Mouse (Mus musculus) NIH3T3 (cell line): Measurements from ENCODE around the gene Kcnab3.

Experiments used
- DNase-seq: peaks from one replicate; pipeline ENCODE4 v3.0.0-alpha.2; 2012; ENCODE audit warnings: low read depth

The Kcnab3 gene

DNA sequence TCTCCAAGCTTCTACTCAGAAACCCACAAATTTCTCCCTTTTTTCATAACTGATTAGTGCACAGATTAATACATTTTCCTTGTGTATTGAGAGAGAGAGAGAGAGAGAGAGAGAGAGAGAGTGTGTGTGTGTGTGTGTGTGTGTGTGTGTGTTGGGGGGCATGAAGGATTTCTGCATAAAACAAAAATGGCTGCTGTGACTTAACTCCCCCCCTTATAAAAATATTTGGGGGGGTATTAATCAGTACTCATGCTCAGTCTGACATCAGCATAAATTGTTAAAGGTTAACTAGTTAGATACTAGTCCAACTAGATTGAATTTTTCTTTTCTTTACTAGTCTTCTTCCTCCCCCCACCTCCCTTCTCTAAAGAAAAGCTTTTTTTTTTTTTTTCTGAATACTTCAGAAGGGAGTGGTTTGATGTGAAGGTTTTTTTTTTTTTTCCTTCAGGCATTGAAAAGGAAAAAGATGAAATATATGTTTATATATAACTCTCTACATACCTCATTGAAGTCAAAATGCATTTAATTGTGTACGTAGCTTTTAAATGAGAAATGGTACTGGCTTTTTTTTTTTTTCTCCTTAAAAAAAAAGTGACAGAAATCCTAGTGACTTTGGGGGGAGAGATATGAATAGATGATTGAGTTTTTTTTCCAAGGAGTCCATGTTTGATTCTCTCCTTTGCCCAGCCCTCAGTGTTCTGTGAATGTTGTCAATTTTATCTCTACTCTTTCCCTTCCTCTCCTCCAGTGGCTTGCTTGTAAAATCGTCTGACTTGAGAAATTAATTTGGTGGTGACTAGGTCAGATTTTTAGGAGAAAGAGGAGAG lies 44.1 kb downstream of the Kcnab3 start:
- DNase-seq, result peak; percentile 46

DNA sequence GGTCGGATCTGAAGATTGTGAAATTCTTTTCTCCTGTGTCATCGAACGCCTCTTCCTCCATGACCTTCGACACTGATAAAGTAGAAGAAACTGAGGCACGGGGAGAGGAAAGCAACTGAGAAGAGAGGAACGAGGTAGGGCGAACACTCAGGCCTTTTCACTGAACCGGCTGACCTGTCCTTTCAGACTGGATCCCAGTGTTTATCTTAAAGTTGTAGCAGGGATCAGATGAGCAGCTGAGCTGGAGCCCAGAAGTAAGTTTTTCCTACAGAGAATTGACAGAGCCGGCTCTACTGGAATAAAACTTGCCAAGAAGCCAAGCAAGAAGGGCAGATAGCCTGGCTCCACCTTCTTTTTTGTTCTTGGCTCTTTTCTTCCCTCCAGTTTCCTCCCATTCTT lies 44.8 kb downstream of the Kcnab3 start:
- peak; percentile 44 for DNase-seq

DNA sequence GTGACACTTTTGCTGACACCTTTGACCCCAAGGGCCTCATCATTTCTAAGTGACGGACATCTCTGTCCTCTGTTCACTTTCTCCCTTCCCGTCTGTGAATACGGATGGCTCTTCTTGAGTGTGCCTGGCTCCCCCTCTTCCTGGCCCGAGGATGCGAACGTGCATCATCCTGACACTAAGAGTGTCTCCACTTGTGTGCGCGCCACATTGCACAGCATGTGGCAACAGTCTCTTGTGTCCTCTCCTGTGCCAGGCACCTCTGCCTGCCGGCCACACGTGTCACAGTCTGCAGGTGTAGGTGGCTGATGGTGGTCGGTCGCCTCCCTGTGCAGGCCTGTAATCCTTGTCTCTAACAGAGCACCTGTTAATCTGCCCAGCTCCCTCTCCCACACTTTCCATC lies 45.5 kb downstream of the Kcnab3 start:
- DNase-seq, result no peak

DNA sequence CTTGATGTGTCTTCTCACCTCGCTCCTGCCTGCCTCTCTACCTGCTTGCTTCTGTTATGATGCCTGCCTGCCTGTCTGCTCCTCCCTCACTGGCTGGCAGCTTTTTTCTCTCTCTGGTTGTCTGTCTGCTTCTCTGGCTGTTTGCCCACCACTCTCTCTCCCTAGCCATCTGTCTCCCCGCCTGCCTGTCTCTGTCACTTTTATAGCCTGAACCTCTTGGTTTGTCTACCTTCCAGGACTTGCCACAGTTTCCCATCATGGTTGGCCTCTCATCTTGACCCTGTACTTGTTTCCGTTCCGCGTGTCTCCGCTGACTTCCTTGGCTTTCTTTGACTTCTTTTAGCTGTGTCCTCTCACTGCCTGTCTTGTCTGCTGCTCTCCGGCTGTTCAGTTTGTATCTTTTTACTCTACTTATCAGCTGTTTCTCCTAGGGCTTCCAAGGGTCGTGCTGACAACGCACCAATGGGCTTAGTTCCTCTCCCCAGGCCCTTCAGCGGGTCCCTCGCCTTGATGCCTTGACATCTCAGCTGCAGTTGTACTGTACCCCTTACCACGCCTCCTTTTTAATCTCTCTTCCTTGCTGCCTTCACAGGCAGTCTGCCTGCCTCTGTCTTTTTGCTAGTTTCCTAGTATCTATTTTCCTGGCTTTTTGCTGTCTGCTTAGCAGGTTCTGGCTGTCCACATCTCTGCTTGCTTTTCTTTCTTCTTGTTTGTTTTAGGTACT lies 46.2 kb downstream of the Kcnab3 start:
- DNase-seq, result no peak

DNA sequence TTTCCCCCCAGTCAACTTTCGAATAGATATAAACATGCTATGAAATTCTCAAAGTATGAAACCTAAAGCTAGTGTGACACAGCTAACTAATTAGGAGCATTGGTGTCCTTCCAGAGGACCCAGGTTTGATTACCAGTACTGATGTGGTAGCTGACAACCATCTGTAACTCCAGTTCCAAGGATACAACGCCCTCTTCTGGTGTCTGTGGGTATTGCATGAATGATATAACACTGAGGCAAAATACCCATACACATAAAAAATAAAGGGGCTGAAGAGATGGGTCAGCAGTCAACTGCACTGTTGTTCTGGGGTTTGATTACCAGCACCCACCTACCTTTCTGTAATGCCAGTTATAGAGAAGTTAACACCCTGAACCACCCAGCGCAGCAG lies 46.7 kb downstream of the Kcnab3 start:
- DNase-seq, result peak; percentile 46

DNA sequence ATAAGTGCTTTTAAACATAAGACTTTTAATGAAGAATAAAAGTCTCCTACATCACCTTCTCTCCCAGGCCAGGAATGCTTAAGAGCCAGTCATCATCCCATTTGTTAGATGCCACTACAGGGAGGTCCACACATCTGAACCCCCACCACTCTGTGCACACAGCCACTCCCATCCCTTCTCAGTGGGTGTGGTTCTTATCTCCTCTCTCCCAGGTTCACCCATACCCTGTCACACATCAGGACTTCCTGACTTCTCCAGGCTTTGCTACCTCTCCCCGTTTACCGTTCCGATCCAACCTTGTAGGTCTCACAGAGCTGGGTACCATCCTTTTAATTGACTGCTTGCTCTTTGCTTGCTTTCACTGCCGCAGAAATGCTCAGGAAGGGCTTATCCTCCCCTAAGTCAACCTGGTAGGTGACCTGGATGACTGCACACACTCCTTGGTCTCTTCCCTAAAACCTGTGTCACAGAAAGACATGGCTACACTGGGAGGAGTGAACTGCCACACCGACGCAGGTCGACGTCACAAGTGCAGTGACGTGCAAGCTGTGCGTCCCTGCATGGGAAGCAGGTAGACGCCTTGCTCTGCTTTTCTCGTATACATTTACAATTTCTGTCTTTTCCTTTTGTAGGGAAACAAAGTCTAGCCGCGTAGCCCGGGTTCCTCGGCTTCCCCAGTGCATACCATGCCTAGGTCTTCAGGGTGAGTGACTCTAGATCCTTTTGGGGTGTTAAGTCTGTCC lies 47.3 kb downstream of the Kcnab3 start:
- DNase-seq, result no peak

DNA sequence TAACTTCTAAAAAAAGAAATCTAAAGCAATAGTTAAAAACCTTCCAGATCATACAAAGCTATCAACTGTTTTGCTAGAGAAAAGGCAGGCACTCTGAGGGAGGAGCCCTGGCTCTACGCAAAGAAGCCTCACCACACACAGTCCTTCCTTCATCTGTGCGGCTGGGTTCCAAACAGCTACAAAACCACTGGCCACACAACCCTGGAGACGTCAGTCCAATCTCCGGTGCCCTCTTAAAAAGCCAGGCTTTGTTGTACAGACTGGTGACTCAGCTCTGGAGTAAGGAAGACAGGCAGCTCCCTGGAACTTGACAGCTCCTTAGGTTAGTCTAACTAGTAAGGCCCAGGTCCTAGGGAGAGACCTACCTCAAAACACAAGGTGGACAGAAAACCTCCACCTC lies 49.6 kb downstream of the Kcnab3 start:
- DNase-seq, result no peak

DNA sequence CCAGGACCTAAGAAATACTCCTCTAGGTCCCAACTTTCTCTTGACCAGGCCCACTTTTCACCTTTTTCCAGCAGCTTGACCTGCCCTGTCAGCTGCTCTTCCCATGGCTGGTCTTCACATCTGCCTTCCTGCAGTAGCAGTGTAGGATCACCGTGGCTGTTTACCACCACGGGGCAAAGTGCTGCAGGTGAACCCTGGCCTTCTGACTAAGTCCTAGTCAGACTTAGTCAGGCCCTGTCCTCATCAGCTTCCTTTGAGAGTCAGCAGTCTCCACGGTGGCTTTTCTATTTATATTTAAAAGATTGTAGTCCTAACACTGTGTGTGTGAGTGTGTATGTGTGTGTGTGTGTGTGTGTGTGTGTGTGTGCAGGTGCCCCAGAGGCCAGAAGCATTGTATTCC lies 51.7 kb downstream of the Kcnab3 start:
- DNase-seq, result no peak

DNA sequence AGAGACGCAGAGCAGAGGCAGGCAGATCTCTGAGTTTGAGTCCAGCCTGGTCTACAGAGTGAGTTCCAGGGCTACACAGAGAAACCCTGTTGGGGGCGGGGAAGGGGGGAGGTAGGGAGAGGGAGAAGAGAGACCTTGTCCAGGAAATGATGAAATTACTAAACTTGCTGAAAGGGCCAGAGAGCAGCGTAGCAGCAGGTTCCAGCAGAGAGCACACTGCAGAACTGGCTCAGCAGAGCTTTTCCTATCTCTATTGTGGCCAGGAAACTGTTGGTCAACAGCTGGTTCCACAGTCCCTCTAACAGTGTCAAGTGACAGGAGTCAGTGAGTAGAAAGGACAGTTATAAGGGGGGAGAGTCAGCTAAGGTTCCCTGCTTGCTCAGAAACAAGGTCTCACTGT lies 53.5 kb downstream of the Kcnab3 start:
- DNase-seq, result no peak

DNA sequence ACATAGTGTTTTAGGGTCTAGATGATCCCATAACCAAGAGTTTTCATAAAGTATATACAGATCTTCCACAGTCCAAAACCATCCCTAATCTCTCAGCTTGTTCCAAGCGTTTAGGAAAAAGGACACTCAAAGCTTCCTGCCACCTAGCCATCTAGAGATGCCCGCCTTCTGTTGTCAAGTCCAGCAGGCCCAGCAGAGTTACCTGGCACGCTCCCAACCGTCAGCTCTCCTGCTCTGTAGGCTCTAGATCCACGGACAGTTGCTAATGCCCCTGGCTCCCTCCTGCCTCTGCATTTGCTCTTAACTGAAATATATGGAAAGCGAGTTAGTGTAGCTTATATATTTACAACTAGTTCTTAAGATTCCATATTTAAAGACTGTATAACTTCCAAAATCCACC lies 55.3 kb downstream of the Kcnab3 start:
- DNase-seq, result no peak
